Mouse (Mus musculus) embryonic facial prominence, embryonic 15.5 days (tissue): ENCODE data around the gene Robo2. TPM values are rescaled to one million over a fixed set of nuclear protein-coding genes. Genes with fewer than 3 reads are reported as not detected.

Experiments
- ATAC-seq: fragments of 200-750 bp; cut with Nextera tagmentation; 2 replicates; pipeline ENCODE4 v1.8.0; 2017; ENCODE audit warnings: low read depth, moderate TSS enrichment; ENCODE audit not compliant: insufficient number of reproducible peaks, low FRiP score, low TSS enrichment
- H3K27ac ChIP-seq: fragments of 300-500 bp; sonication (generic); replicated peaks from 2 replicates; pipeline ENCODE4 v1.5.1; 2015; ENCODE audit warnings: mild to moderate bottlenecking, inconsistent platforms
- H3K27me3 ChIP-seq: fragments of 300-500 bp; sonication (generic); 2 replicates; pipeline ENCODE4 v1.6.1; 2015; ENCODE audit warnings: inconsistent platforms
- H3K36me3 ChIP-seq: fragments of 300-500 bp; sonication (generic); 2 replicates; pipeline ENCODE4 v1.6.1; 2015; ENCODE audit warnings: mild to moderate bottlenecking, inconsistent platforms
- H3K4me1 ChIP-seq: fragments of 300-500 bp; sonication (generic); 2 replicates; pipeline ENCODE4 v1.6.1; 2015; ENCODE audit warnings: inconsistent platforms
- H3K4me2 ChIP-seq: fragments of 300-500 bp; sonication (generic); replicated peaks from 2 replicates; pipeline ENCODE4 v1.6.1; 2015; ENCODE audit warnings: mild to moderate bottlenecking, inconsistent platforms
- H3K4me3 ChIP-seq: fragments of 300-500 bp; sonication (generic); replicated peaks from 2 replicates; pipeline ENCODE4 v1.5.1; 2015; ENCODE audit warnings: mild to moderate bottlenecking, inconsistent platforms
- H3K9ac ChIP-seq: fragments of 300-500 bp; sonication (generic); 2 replicates; pipeline ENCODE4 v1.6.1; 2015; ENCODE audit warnings: inconsistent platforms
- H3K9me3 ChIP-seq: fragments of 300-500 bp; sonication (generic); replicated peaks from 2 replicates; pipeline ENCODE4 v1.6.1; 2016; ENCODE audit warnings: inconsistent platforms
- WGBS: fragments of 180-500 bp; shearing (Covaris S2); methylation state at CpG from one replicate; pipeline ENCODE4 v1.1.7; 2015; 5-methylcytosine and 5-hydroxymethylcytosine counted together
- polyA plus RNA-seq: library from polyadenylated mRNA; unstranded; fragments of >200 nt; fragmentation: Nextera tagmentation; extraction: Ambion mirVana; gene quantifications from 2 replicates; pipeline ENCODE4 v1.2.1, GENCODE M21; 2015

Robo2 gene
- polyA plus RNA-seq, 1 experiment from 2014 or later = 85.0 TPM

DNA sequence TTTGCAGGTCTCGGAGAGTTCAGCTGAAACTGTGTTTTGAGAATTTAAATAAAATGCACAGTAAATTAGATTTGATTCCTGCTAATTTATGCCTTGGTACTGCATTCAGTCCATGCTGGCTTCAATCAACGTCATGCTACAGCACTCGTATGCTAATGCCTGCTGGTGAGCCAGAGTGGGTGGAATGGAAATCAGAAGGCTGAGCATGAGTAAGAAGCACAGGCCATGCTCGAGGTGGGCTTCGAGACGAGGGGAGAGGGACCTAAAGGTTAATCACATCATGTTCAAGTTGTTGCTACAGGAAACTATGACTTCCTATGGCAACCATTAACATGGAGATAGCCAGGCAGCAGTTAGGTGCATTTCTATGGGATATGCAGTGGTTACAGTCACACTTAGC lies 420.4 kb downstream of the Robo2 start:
- no peak overlapping the region for H3K9ac ChIP-seq
- H3K4me1 ChIP-seq = no peaks in the 10 kb centered on the region
- H3K36me3 ChIP-seq = no peaks in the 10 kb centered on the region
- no peak overlapping the region for H3K4me3 ChIP-seq
- no peaks in the 10 kb centered on the region for H3K9me3 ChIP-seq
- ATAC-seq = no peak
- no peak overlapping the region for H3K4me2 ChIP-seq
- WGBS = 51% methylated on average over 6 of the region's 6 CpGs
- no peak overlapping the region for H3K27ac ChIP-seq
- H3K27me3 ChIP-seq = no peaks in the 10 kb centered on the region

DNA sequence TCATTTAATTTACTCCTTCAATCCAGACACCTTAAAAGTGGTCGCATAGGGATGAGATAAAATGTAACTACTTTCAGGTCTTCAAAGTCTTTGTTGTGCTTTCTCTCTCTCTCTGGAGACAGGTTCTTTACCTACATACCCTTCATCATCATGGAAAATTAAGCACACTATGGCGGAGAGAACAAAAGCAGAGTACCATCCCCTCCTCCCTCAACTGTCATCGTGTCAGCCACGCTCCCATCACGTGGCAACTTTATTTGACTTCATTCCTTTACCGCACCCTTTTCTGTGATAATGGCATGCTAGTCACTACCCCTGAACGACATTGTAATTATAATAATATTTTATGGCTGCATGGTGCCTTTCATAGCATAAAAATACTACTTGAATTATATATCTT lies 442.1 kb downstream of the Robo2 start:
- ATAC-seq = no peak
- Histone ChIP-seq H3K4me1 (no peaks in the 10 kb centered on the region), H3K9me3 (no peaks in the 10 kb centered on the region), H3K27me3 (no peaks in the 10 kb centered on the region), H3K4me2 (no peak overlapping the region), H3K27ac (no peak overlapping the region), H3K4me3 (no peak overlapping the region), H3K36me3 (no peaks in the 10 kb centered on the region), H3K9ac (no peak overlapping the region)
- 89% methylated on average over 7 of the region's 7 CpGs for WGBS

DNA sequence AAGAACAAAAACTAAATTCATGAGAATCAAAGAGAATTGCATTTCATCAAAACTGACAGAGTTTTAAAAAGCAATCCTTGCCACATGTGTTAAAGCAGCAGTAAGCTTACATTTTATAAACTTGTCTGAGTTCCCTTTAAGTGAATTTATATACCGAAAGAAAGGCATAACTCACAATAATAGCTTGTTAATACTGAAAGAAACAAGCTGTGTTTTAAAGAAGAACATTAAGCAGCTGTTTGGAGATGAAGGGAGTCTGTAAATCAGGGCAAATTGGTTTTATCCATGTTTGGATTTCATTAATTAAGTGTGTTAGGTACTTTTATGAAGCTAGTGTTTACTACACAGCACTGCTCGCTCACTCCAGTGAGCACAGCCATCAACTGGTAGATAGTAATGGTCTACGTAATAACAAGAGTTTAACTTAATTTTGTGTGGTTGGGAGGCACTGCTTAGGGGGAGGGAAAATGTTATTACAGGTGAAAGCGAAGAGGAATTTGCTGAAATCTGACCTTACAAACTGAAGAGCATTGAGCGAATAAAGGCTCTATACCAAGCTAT lies 447.2 kb downstream of the Robo2 start:
- no peak overlapping the region for H3K4me2 ChIP-seq
- H3K27ac ChIP-seq = no peak overlapping the region
- H3K9ac ChIP-seq = no peak overlapping the region
- no peak overlapping the region for H3K4me3 ChIP-seq
- ATAC-seq = no peak
- H3K9me3 ChIP-seq = no peaks in the 10 kb centered on the region
- H3K36me3 ChIP-seq = 0 out of 2 replicates have a peak, but pooled peaks cover 4% of the 10 kb centered on the region
- H3K27me3 ChIP-seq = no peaks in the 10 kb centered on the region
- H3K4me1 ChIP-seq = no peaks in the 10 kb centered on the region
- 78% methylated on average over 5 of the region's 5 CpGs for WGBS

DNA sequence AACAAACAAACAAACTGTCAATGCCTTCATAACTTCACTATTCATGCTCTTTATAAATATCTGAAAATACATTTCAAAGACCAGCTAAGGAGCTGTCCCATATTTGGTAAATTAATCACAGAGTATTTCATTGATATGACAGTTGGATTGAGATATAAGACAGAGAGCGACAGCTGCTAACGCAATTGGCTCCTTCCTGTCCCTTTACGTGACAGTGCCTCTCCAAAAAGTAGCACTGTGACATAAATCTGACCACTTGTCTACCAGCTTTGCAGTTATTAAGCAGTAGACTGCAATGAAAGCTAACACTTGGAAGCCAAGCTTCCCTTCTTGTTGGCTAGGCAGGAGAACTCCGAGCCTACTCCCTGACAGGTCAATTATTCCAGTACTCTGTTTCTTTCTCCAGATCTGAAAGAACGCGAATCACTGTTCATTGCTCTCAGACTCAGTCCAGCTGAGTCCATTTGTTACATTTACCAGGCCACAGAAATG lies 452.1 kb downstream of the Robo2 start:
- Histone ChIP-seq H3K27ac (no peak overlapping the region), H3K9ac (no peak overlapping the region), H3K4me2 (no peak overlapping the region), H3K9me3 (no peaks in the 10 kb centered on the region), H3K4me1 (no peaks in the 10 kb centered on the region), H3K36me3 (0 out of 2 replicates have a peak, but pooled peaks cover 4% of the 10 kb centered on the region), H3K4me3 (no peak overlapping the region), H3K27me3 (no peaks in the 10 kb centered on the region)
- no peak for ATAC-seq
- WGBS = 77% methylated on average over 6 of the region's 6 CpGs

DNA sequence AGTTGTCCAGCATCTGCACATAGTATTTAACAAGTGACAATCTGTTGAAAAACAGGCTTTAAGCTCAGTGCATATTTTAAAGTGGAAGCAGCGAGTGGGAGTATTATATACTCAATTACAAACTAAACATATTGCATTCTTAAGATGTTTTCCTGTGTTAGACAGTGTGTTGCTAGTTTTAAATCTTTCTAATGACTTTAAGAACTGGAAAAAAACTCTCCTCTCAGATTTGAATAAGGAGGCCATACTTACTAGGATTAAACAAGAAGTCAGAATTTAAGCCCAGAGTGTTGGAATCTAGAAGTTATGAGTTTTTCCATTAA lies 453.1 kb downstream of the Robo2 start:
- 74% methylated on average over 1 of the region's 1 CpGs for WGBS
- Histone ChIP-seq H3K9ac (no peak overlapping the region), H3K27me3 (no peaks in the 10 kb centered on the region), H3K4me2 (no peak overlapping the region), H3K9me3 (no peaks in the 10 kb centered on the region), H3K4me1 (no peaks in the 10 kb centered on the region), H3K4me3 (no peak overlapping the region), H3K27ac (no peak overlapping the region), H3K36me3 (0 out of 2 replicates have a peak, but pooled peaks cover 4% of the 10 kb centered on the region)
- ATAC-seq = no peak

DNA sequence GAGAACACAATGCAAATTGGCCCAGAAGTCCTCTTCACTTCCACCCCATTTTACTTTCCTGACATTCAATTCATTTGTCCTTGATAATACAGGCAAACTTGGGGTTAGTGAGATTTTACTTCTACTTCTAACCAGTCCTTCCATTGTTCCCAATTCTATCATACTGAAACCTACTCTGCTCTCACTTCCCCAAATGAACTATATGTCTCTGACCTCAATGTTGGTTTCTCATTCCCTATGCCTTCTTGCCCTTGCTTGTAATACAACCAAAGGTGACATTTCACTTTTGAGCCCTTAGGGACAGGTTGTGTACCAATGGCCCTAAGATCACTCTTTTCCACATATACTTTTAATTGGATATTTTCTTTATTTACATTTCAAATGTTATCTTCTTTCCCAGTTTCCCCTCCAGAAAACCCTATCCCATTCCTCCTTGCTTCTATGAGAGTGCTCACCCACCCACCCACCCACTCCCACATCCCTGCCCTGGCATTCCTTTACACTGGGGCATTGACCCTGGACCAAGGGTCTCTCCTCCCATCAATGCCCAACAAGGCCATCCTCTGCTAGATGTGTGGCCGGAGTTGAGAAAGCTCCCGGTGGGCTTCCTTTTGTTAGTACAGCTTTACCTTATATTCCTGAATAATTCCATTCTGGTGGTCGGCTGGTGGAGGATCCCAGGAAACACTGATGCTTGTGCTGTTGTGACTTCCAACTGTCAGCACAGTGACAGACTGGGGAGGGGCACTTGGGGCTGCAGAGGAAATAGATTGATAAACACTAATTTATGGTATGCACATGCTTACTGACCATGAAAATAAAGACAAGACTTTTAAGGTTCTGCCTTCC lies 453.7 kb downstream of the Robo2 start:
- no peaks in the 10 kb centered on the region for H3K27me3 ChIP-seq
- no peak overlapping the region for H3K9ac ChIP-seq
- no peak overlapping the region for H3K27ac ChIP-seq
- H3K4me1 ChIP-seq = no peaks in the 10 kb centered on the region
- 0 out of 2 replicates have a peak, but pooled peaks cover 4% of the 10 kb centered on the region for H3K36me3 ChIP-seq
- no peaks in the 10 kb centered on the region for H3K9me3 ChIP-seq
- WGBS = 67% methylated on average over 3 of the region's 3 CpGs
- no peak overlapping the region for H3K4me3 ChIP-seq
- H3K4me2 ChIP-seq = no peak overlapping the region
- no peak for ATAC-seq

DNA sequence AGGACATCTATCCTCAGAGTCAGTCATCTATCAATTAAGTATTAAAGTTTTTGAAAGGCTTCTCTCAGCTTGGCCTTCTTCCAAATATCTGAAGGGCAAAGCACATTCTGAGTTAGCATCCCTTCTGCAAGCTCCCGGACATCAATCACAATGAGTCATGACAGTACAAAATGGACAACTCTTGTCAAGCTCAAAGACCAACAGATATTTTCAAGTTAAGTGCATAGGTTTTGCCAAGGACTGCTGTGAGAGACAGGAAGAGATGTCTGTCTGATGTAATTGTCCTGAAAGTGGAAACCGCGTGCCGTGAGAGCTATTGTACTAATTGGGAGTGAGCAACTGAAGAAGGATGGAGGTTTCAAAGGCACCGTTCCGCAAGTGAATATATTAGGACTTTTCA lies 465.5 kb downstream of the Robo2 start:
- 76% methylated on average over 6 of the region's 6 CpGs for WGBS
- Histone ChIP-seq H3K4me2 (no peak overlapping the region), H3K9me3 (no peaks in the 10 kb centered on the region), H3K4me1 (no peaks in the 10 kb centered on the region), H3K4me3 (no peak overlapping the region), H3K36me3 (no peaks in the 10 kb centered on the region), H3K27ac (no peak overlapping the region), H3K27me3 (no peaks in the 10 kb centered on the region), H3K9ac (no peak overlapping the region)
- ATAC-seq = no peak

DNA sequence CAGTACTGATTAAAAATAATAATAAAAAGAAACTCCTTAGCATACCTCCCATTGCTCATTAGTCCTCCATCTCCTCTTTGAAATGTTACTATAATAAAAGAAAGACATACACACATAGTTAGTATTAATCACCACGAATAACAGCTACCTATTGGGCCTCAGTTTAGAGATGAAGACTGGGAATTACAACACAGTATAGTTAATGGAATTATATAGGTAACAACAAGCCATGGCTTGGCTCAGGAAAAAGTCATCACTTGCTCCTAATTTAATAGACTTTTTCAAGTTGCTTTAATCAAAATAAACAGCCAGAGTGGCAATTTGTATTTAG lies 471.4 kb downstream of the Robo2 start:
- Histone ChIP-seq H3K27me3 (no peaks in the 10 kb centered on the region), H3K9me3 (no peaks in the 10 kb centered on the region), H3K36me3 (0 out of 2 replicates have a peak, but pooled peaks cover 3% of the 10 kb centered on the region), H3K9ac (no peak overlapping the region), H3K4me3 (no peak overlapping the region), H3K4me2 (no peak overlapping the region), H3K27ac (no peak overlapping the region), H3K4me1 (no peaks in the 10 kb centered on the region)
- 64% methylated on average over 1 of the region's 1 CpGs for WGBS
- no peak for ATAC-seq

DNA sequence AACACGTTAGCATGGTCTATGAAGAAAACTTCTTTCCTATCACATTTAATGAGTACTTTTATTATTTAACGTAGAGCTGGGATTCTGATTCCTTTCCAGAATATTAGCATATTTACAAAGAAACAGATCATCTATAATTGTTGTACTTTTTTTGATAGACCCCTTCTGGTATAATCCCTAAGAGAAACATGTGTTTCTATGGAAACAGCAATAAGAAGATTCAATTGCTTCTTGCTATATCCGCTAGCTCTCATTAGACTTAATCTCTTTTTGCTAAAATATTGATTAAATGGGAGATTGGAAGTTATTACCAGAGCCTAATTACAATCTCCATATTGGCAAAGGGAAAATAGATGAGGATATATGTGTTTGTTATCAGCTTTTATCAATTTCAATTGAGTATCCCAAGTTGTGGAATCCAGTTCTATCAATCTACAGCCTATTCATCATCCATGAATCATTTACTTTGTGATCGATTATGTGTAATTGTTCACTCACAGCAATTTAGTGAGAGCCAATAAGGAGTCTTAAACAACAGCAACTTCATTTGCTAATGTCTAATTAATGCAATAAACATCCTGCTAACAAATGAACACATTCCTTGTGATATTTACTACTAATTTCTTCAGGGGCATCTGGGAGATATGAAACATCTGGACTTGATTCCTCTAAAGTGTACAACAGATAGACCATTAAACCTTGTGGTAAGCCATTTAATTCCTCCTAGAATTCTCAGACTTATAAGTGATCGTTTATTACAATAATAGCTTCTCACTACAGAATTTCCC lies 472.0 kb downstream of the Robo2 start:
- no peak overlapping the region for H3K4me2 ChIP-seq
- WGBS = 86% methylated on average over 5 of the region's 5 CpGs
- ATAC-seq = no peak
- H3K9ac ChIP-seq = no peak overlapping the region
- no peak overlapping the region for H3K4me3 ChIP-seq
- no peak overlapping the region for H3K27ac ChIP-seq
- H3K9me3 ChIP-seq = no peaks in the 10 kb centered on the region
- 0 out of 2 replicates have a peak, but pooled peaks cover 3% of the 10 kb centered on the region for H3K36me3 ChIP-seq
- no peaks in the 10 kb centered on the region for H3K4me1 ChIP-seq
- H3K27me3 ChIP-seq = no peaks in the 10 kb centered on the region

DNA sequence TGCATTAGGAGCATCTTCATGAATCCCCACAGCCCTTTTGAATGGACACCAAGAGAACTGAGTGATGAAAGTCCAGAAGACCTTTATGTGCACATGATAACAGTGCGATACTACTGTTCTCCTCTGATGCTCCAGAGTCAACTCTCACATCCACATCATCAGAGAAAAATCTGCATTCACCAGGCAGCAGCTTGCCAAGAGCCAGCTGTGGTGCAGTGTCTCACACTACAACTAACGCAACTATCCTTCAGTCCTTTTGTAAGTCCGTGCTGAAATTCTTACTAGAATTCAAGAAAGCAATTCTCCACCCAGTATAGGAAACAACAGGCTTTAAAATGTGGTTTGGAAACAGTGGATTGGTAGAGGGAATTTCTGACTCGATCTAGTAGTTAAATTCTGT lies 481.3 kb downstream of the Robo2 start:
- H3K4me2 ChIP-seq = no peak overlapping the region
- no peaks in the 10 kb centered on the region for H3K27me3 ChIP-seq
- no peak overlapping the region for H3K27ac ChIP-seq
- peaks cover 15% of the 10 kb centered on the region for H3K36me3 ChIP-seq
- H3K9ac ChIP-seq = no peak overlapping the region
- H3K4me3 ChIP-seq = no peak overlapping the region
- no peaks in the 10 kb centered on the region for H3K9me3 ChIP-seq
- H3K4me1 ChIP-seq = no peaks in the 10 kb centered on the region
- 84% methylated on average over 4 of the region's 4 CpGs for WGBS
- no peak for ATAC-seq

DNA sequence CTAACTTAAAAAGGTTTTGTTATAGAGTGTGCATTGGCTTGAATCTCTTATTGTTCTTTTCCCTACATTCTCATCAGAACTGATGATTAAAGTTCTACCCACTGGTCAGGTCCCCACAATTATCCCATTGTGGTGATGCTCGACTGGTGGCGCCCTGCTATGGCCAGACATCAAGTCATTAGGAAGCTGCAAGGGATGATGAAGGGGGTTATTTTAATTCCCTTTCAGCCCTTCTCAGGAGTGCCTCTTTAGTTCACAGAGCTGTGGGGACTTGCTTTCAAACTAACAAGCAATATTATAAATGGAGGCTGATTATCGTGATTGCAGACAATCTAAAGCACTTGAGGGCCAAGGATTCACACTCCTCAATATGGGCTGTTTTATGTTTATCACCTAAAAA lies 484.1 kb downstream of the Robo2 start:
- Histone ChIP-seq H3K4me3 (no peak overlapping the region), H3K27ac (no peak overlapping the region), H3K4me2 (no peak overlapping the region), H3K27me3 (no peaks in the 10 kb centered on the region), H3K36me3 (peaks cover 5% of the 10 kb centered on the region; the same call in 1 of the 2 replicates), H3K9me3 (no peaks in the 10 kb centered on the region), H3K9ac (no peak overlapping the region), H3K4me1 (no peaks in the 10 kb centered on the region)
- ATAC-seq = no peak
- WGBS = 74% methylated on average over 3 of the region's 3 CpGs
